Mouse (Mus musculus): Measurements from ENCODE around the gene Mybpc2. TPM values are rescaled to one million over a fixed set of nuclear protein-coding genes. Genes with fewer than 3 reads are reported as not detected.

Gene Mybpc2
- total RNA-seq, 2 experiments from 2014 or later: 0.48 TPM; not detected in 1

GRCm38 (mm10) chr7:44492166-44492826 is 32.2 kb downstream of the Mybpc2 start:
- ATAC-seq (replicated peaks; ENCODE audit: low FRiP score, low TSS enrichment, poor library complexity, severe bottlenecking): no peak

- no peak for ATAC-seq (replicated peaks; ENCODE audit: low FRiP score, low TSS enrichment, poor library complexity, severe bottlenecking)
These were observed 33.1 kb downstream of the Mybpc2 start for GRCm38 (mm10) chr7:44491391-44491790.

- ATAC-seq (replicated peaks; ENCODE audit: low FRiP score, low TSS enrichment, poor library complexity, severe bottlenecking): no peak
These were observed 34.2 kb downstream of the Mybpc2 start for GRCm38 (mm10) chr7:44490281-44490680.

GRCm38 (mm10) chr7:44488545-44488944 is 35.9 kb downstream of the Mybpc2 start:
- ATAC-seq (replicated peaks; ENCODE audit: low FRiP score, low TSS enrichment, poor library complexity, severe bottlenecking): no peak

GRCm38 (mm10) chr7:44487936-44488335 is 36.5 kb downstream of the Mybpc2 start:
- no peak for ATAC-seq (replicated peaks; ENCODE audit: low FRiP score, low TSS enrichment, poor library complexity, severe bottlenecking)

- no peak for ATAC-seq (replicated peaks; ENCODE audit: low FRiP score, low TSS enrichment, poor library complexity, severe bottlenecking)
These were observed 37.4 kb downstream of the Mybpc2 start for GRCm38 (mm10) chr7:44486927-44487575.

- ATAC-seq (replicated peaks; ENCODE audit: low FRiP score, low TSS enrichment, poor library complexity, severe bottlenecking): no peak
These were observed 38.8 kb downstream of the Mybpc2 start for GRCm38 (mm10) chr7:44485572-44486195.

GRCm38 (mm10) chr7:44484841-44485571 is 39.5 kb downstream of the Mybpc2 start:
- ATAC-seq (replicated peaks; ENCODE audit: low FRiP score, low TSS enrichment, poor library complexity, severe bottlenecking): peak; percentile 64; the same call in 1 of the 2 replicates

- no peak for ATAC-seq (replicated peaks; ENCODE audit: low FRiP score, low TSS enrichment, poor library complexity, severe bottlenecking)
These were observed 40.3 kb downstream of the Mybpc2 start for GRCm38 (mm10) chr7:44484109-44484508.

- peak; percentile 80 for ATAC-seq (replicated peaks; ENCODE audit: low FRiP score, low TSS enrichment, poor library complexity, severe bottlenecking)
These were observed 41.5 kb downstream of the Mybpc2 start for GRCm38 (mm10) chr7:44482836-44483435.

- ATAC-seq (replicated peaks; ENCODE audit: low FRiP score, low TSS enrichment, poor library complexity, severe bottlenecking): no peak
These were observed 49.3 kb downstream of the Mybpc2 start for GRCm38 (mm10) chr7:44475046-44475614.

GRCm38 (mm10) chr7:44474419-44474818 is 50.0 kb downstream of the Mybpc2 start:
- ATAC-seq (replicated peaks; ENCODE audit: low FRiP score, low TSS enrichment, poor library complexity, severe bottlenecking): no peak

- no peak for ATAC-seq (replicated peaks; ENCODE audit: low FRiP score, low TSS enrichment, poor library complexity, severe bottlenecking)
These were observed 51.4 kb downstream of the Mybpc2 start for GRCm38 (mm10) chr7:44472961-44473646.

- no peak for ATAC-seq (replicated peaks; ENCODE audit: low FRiP score, low TSS enrichment, poor library complexity, severe bottlenecking)
These were observed 51.9 kb downstream of the Mybpc2 start for GRCm38 (mm10) chr7:44472558-44472885.

- ATAC-seq (replicated peaks; ENCODE audit: low FRiP score, low TSS enrichment, poor library complexity, severe bottlenecking): no peak
These were observed 52.4 kb downstream of the Mybpc2 start for GRCm38 (mm10) chr7:44471880-44472557.

- ATAC-seq (replicated peaks; ENCODE audit: low FRiP score, low TSS enrichment, poor library complexity, severe bottlenecking): no peak
These were observed 53.5 kb downstream of the Mybpc2 start for GRCm38 (mm10) chr7:44470696-44471612.
